Mouse (Mus musculus) MEL (cell line): ENCODE measurements at regions not wholly inside any gene's neighbourhood (a gene's known extent, or its start where the extent isn't known, plus 50 kb on each side); places are given as distances from the start of the nearest gene placed in this dataset.
A peak's percentile ranks its signal among the peaks of the same experiment; 100 is the strongest.

Source experiments
- DNase-seq: peaks from one replicate; pipeline ENCODE4 v3.0.0; 2011; ENCODE audit warnings: low read depth, low spot score
- H3K27ac ChIP-seq: 2 replicates; pipeline ENCODE4 v1.5.1; 2012; ENCODE audit warnings: low read depth, mild to moderate bottlenecking, control low read depth, low read length, moderate library complexity; ENCODE audit not compliant: control insufficient read depth
- H3K27me3 ChIP-seq, 2 experiments: fragments of 150-350 bp in 1 of 2; sonication (generic) in 1 of 2; 2 replicates each; pipeline ENCODE4 v1.6.1; 2012; ENCODE audit warnings: low read length in 2 of 2, mild to moderate bottlenecking in 2 of 2, improper control_type of control experiment in 1 of 2, moderate library complexity in 1 of 2; ENCODE audit not compliant: insufficient read depth in 2 of 2, control insufficient read depth in 1 of 2
- H3K36me3 ChIP-seq, 2 experiments: 2 replicates each; pipeline ENCODE4 v1.6.1; 2012 to 2014; ENCODE audit warnings: low read length in 2 of 2, improper control_type of control experiment in 1 of 2, inconsistent platforms in 1 of 2, mild to moderate bottlenecking in 1 of 2; ENCODE audit not compliant: insufficient read depth in 2 of 2, control insufficient read depth in 1 of 2
- H3K4me1 ChIP-seq, 2 experiments: fragments of 150-350 bp in 1 of 2; sonication (generic) in 1 of 2; 2 replicates each; pipeline ENCODE4 v1.6.1; 2012; ENCODE audit warnings: low read length in 2 of 2, improper control_type of control experiment in 1 of 2, mild to moderate bottlenecking in 1 of 2; ENCODE audit not compliant: insufficient read depth in 2 of 2, control insufficient read depth in 1 of 2
- H3K4me3 ChIP-seq, 2 experiments: fragments of 150-350 bp in 1 of 2; sonication (generic) in 1 of 2; 2 replicates each; pipeline ENCODE4 v1.5.1; 2012; ENCODE audit warnings: low read depth in 2 of 2, low read length in 2 of 2, mild to moderate bottlenecking in 2 of 2, moderate library complexity in 2 of 2, control low read depth in 1 of 2, improper control_type of control experiment in 1 of 2; ENCODE audit not compliant: control insufficient read depth in 1 of 2, insufficient read depth in 1 of 2
- H3K79me2 ChIP-seq: 2 replicates; pipeline ENCODE4 v1.6.1; 2012; ENCODE audit warnings: mild to moderate bottlenecking, low read length, moderate library complexity; ENCODE audit not compliant: control insufficient read depth, poor library complexity, insufficient read depth
- H3K9ac ChIP-seq: 2 replicates; pipeline ENCODE4 v1.6.1; 2012; ENCODE audit warnings: low read depth, mild to moderate bottlenecking, control low read depth, low read length, moderate library complexity; ENCODE audit not compliant: control insufficient read depth, poor library complexity, severe bottlenecking
- H3K9me3 ChIP-seq: fragments of 150-350 bp; sonication (generic); replicated peaks from 2 replicates; pipeline ENCODE4 v1.6.1; 2012; ENCODE audit warnings: mild to moderate bottlenecking, low read length, improper control_type of control experiment, moderate library complexity; ENCODE audit not compliant: insufficient read depth
- BHLHE40 ChIP-seq: IDR thresholded peaks from 2 replicates; pipeline ENCODE4 v1.6.1; 2012; ENCODE audit warnings: low read depth, mild to moderate bottlenecking, inconsistent platforms, low read length, improper control_type of control experiment, borderline replicate concordance
- CHD1 ChIP-seq: IDR thresholded peaks from 2 replicates; pipeline ENCODE4 v1.6.1; 2012; ENCODE audit warnings: low read depth, mild to moderate bottlenecking, inconsistent platforms, low read length, improper control_type of control experiment
- CTCF ChIP-seq, 3 experiments: IDR thresholded peaks in 2 of 3; conservative IDR thresholded peaks in 1 of 3; 2 replicates each; pipeline ENCODE4 v1.5.1; 2011 to 2012; ENCODE audit warnings: low read length in 3 of 3, low read depth in 2 of 3, mild to moderate bottlenecking in 2 of 3, improper control_type of control experiment in 1 of 3, inconsistent platforms in 1 of 3, mixed read lengths in 1 of 3, moderate library complexity in 1 of 3; ENCODE audit not compliant: control insufficient read depth in 1 of 3, insufficient read depth in 1 of 3, poor library complexity in 1 of 3, severe bottlenecking in 1 of 3
- GATA1 ChIP-seq: IDR thresholded peaks from 2 replicates; pipeline ENCODE4 v1.6.1; 2011; ENCODE audit warnings: low read depth, low read length, improper control_type of control experiment
- MAFK ChIP-seq: IDR thresholded peaks from 2 replicates; pipeline ENCODE4 v1.6.1; 2011; ENCODE audit warnings: low read depth, mild to moderate bottlenecking, low read length, improper control_type of control experiment, borderline replicate concordance
- MAX ChIP-seq: IDR thresholded peaks from 2 replicates; pipeline ENCODE4 v1.6.1; 2011; ENCODE audit warnings: low read length, improper control_type of control experiment
- MEF2A ChIP-seq: IDR thresholded peaks from 2 replicates; pipeline ENCODE4 v1.6.1; 2014; ENCODE audit warnings: low read depth, mild to moderate bottlenecking, inconsistent platforms, low read length, improper control_type of control experiment; ENCODE audit not compliant: poor library complexity, insufficient replicate concordance, severe bottlenecking; ENCODE audit errors: extremely low read depth
- MYB ChIP-seq: IDR thresholded peaks from 2 replicates; pipeline ENCODE4 v1.6.1; 2011; ENCODE audit warnings: mild to moderate bottlenecking, low read depth, low read length, improper control_type of control experiment
- MYC ChIP-seq: IDR thresholded peaks from 2 replicates; pipeline ENCODE4 v1.6.1; 2011; ENCODE audit warnings: low read depth, mild to moderate bottlenecking, low read length, improper control_type of control experiment, moderate library complexity
- NRF1 ChIP-seq: IDR thresholded peaks from 2 replicates; pipeline ENCODE4 v1.6.1; 2014; ENCODE audit warnings: low read depth, mild to moderate bottlenecking, inconsistent platforms, low read length, improper control_type of control experiment, moderate library complexity; ENCODE audit not compliant: poor library complexity, insufficient read depth, severe bottlenecking
- POLR2A ChIP-seq, 2 experiments: IDR thresholded peaks; 2 replicates each; pipeline ENCODE4 v1.6.1; 2011 to 2012; ENCODE audit warnings: low read length in 2 of 2, mild to moderate bottlenecking in 2 of 2, control low read depth in 1 of 2, improper control_type of control experiment in 1 of 2, low read depth in 1 of 2, moderate library complexity in 1 of 2; ENCODE audit not compliant: control insufficient read depth in 1 of 2, insufficient read depth in 1 of 2, poor library complexity in 1 of 2
- POLR2AphosphoS2 ChIP-seq: IDR thresholded peaks from 2 replicates; pipeline ENCODE4 v1.6.1; 2011; ENCODE audit warnings: low read length, improper control_type of control experiment
- POLR2AphosphoS5 ChIP-seq: IDR thresholded peaks from 2 replicates; pipeline ENCODE4 v1.6.1; 2012; ENCODE audit warnings: low read depth, borderline replicate concordance, mild to moderate bottlenecking, inconsistent platforms, low read length, moderate library complexity, mixed read lengths
- RCOR1 ChIP-seq: IDR thresholded peaks from 2 replicates; pipeline ENCODE4 v1.6.1; 2012; ENCODE audit warnings: low read depth, mild to moderate bottlenecking, inconsistent platforms, low read length, improper control_type of control experiment
- SIN3A ChIP-seq: IDR thresholded peaks from 2 replicates; pipeline ENCODE4 v1.6.1; 2012; ENCODE audit warnings: low read length, improper control_type of control experiment, inconsistent platforms
- TBP ChIP-seq: IDR thresholded peaks from 2 replicates; pipeline ENCODE4 v1.8.0; 2011; ENCODE audit warnings: low read depth, low read length, improper control_type of control experiment
- TCF12 ChIP-seq: IDR thresholded peaks from 2 replicates; pipeline ENCODE4 v1.6.1; 2014; ENCODE audit warnings: low read depth, mild to moderate bottlenecking, inconsistent platforms, low read length, improper control_type of control experiment, moderate library complexity
- USF1 ChIP-seq: IDR thresholded peaks from 2 replicates; pipeline ENCODE4 v1.6.1; 2014; ENCODE audit warnings: low read depth, mild to moderate bottlenecking, inconsistent platforms, low read length, improper control_type of control experiment, moderate library complexity
- USF2 ChIP-seq, 2 experiments: IDR thresholded peaks; 2 replicates each; pipeline ENCODE4 v1.6.1; 2011 to 2012; ENCODE audit warnings: improper control_type of control experiment in 2 of 2, low read length in 2 of 2, borderline replicate concordance in 1 of 2, inconsistent platforms in 1 of 2, low read depth in 1 of 2, mild to moderate bottlenecking in 1 of 2; ENCODE audit not compliant: insufficient read depth in 1 of 2
- ZC3H11A ChIP-seq: IDR thresholded peaks from 2 replicates; pipeline ENCODE4 v1.6.1; 2012; ENCODE audit warnings: low read depth, mild to moderate bottlenecking, inconsistent platforms, low read length, improper control_type of control experiment
- ZMIZ1 ChIP-seq: IDR thresholded peaks from 2 replicates; pipeline ENCODE4 v1.6.1; 2012; ENCODE audit warnings: low read depth, mild to moderate bottlenecking, inconsistent platforms, low read length, improper control_type of control experiment, moderate library complexity

- Histone ChIP-seq H3K9ac (no peak overlapping the region), H3K9me3 (no peaks in the 10 kb centered on the region)
- TF ChIP-seq MAX (no peak), CHD1 (no peak), BHLHE40 (no peak), TBP (no peak), POLR2A (IDR thresholded peaks at IDR 0.05; ENCODE audit: control insufficient read depth in 1 of 2, insufficient read depth in 1 of 2, low read depth in 1 of 2, low read length in 2 of 2, poor library complexity in 1 of 2) (no peak), USF1 (no peak), SIN3A (no peak), MEF2A (no peak), USF2 (IDR thresholded peaks at IDR 0.05; ENCODE audit: borderline replicate concordance in 1 of 2, insufficient read depth in 1 of 2, low read depth in 1 of 2, low read length in 2 of 2) (no peak), MAFK (no peak), POLR2AphosphoS5 (no peak), ZC3H11A (no peak), ZMIZ1 (no peak), POLR2AphosphoS2 (no peak), NRF1 (no peak), RCOR1 (no peak), TCF12 (no peak), MYC (no peak), GATA1 (no peak), MYB (no peak)
These were observed 81.4 kb upstream of the Slco4c1 start for GRCm38 (mm10) chr1:96953358-96953757.

GRCm38 (mm10) chr1:96941402-96941801 is 69.4 kb upstream of the Slco4c1 start:
- H3K27me3 ChIP-seq, result no peaks in the 10 kb centered on the region
- no peak for TF ChIP-seq CTCF (IDR thresholded peaks at IDR 0.05 in 2 of 3, conservative IDR thresholded peaks at IDR 0.05 in 1 of 3; ENCODE audit: control insufficient read depth in 1 of 3, insufficient read depth in 1 of 3, low read depth in 2 of 3, low read length in 3 of 3, poor library complexity in 1 of 3, severe bottlenecking in 1 of 3)
- DNase-seq, result peak; percentile 12
- H3K4me3 ChIP-seq, result no peak overlapping the region
- no peaks in the 10 kb centered on the region for H3K79me2 ChIP-seq
- H3K27ac ChIP-seq, result no peak overlapping the region
- H3K4me1 ChIP-seq, result peaks cover 0 to 2% of the 10 kb centered on the region in 2 experiments; a peak in 2 of 4 replicates
- H3K9me3 ChIP-seq, result no peaks in the 10 kb centered on the region
- peaks cover 0 to 3% of the 10 kb centered on the region in 2 experiments; a peak in 1 of 4 replicates for H3K36me3 ChIP-seq
- no peak overlapping the region for H3K9ac ChIP-seq

More at GRCm38 (mm10) chr1:96953358-96953757, 81.4 kb upstream of the Slco4c1 start:
- no peak for DNase-seq
- Histone ChIP-seq H3K36me3 (no peaks in the 10 kb centered on the region), H3K4me1 (no peaks in the 10 kb centered on the region), H3K4me3 (no peak overlapping the region), H3K27ac (no peak overlapping the region), H3K79me2 (no peaks in the 10 kb centered on the region), H3K27me3 (no peaks in the 10 kb centered on the region)
